Mouse (Mus musculus) urinary bladder, postnatal 4 days (tissue): ENCODE measurements around the gene Bmf.
A peak's percentile ranks its signal among the peaks of the same experiment; 100 is the strongest.
"Not testable (repeated sequence)": the region's sequence is repeated elsewhere in the genome, so short reads cannot be mapped to it uniquely, and the experiment has no call there.

ENCODE experiments used
- DNase-seq, 2 experiments: peaks; one replicate each; pipeline ENCODE4 v3.0.0; 2021 to 2022; ENCODE audit warnings: low spot score in 2 of 2

The Bmf gene

DNA sequence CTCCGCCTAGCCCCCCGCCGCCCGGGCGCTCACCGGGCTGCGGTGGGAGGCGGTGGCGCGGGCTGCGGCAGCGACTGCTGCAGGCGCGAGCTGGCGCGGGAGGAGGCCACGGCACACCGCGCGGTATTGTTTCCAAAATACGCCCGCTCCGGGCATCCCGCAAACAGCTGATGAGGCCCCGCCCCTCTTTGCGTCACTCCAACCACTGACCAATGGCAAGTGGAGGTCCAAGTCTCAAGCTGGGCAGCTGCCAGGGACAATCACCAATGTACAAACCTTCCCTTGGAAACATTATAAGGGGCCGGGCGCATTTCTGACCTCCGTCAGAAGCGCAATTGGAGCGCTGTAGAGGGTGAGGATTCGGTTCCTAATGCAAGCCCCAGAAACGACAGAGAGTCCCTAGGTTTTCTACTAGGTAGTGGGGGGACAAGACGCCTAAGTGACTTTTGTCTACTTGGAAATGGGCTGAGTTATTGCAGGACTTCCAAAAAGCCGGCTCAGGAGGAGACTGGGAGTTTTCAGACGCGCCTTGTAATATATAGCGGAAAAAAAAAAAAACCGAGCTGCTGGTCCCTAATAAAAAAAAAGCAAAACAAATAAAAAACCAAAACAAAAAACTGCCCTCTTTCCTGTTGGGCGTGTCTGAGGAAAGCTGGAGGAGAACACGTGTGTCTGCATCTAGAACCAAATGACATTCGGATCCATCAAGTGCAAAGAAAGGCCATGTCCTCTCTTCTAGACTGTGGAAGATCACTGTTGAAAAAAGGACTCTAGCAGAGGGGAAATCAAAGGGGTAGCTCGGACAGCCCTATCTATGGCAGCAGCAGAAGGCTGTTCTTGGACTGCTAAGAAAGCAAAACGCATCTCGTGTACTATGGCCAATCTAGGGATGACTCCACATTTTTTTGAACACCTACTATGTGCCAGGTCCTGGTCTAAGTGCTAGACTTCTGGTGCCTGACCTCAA is at the start of gene Bmf:
Gene Bmf (minus strand): TSS at position 181 of the 967 bp plus-strand sequence.
- peak; percentile 97 to 99 for DNase-seq

DNA sequence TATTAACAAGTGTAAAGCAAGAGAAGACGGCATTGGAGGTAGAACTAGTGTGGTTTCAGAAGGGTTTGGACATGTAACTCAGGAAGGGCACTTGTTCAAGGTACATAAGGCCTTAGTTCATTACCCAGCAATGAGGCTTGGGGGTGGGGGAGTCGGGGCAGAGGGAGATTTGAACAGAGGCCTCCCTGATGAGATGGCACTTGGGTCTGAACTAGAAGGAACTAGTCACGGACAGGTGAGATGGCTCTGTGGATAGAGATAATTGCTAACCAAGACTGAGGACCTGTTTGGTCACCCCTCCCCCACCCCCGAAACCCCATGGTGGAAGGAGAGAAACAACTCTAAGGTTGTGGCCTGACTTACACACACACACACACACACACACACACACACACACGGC is 49.6 kb upstream of the Bmf start:
- no peak for DNase-seq

DNA sequence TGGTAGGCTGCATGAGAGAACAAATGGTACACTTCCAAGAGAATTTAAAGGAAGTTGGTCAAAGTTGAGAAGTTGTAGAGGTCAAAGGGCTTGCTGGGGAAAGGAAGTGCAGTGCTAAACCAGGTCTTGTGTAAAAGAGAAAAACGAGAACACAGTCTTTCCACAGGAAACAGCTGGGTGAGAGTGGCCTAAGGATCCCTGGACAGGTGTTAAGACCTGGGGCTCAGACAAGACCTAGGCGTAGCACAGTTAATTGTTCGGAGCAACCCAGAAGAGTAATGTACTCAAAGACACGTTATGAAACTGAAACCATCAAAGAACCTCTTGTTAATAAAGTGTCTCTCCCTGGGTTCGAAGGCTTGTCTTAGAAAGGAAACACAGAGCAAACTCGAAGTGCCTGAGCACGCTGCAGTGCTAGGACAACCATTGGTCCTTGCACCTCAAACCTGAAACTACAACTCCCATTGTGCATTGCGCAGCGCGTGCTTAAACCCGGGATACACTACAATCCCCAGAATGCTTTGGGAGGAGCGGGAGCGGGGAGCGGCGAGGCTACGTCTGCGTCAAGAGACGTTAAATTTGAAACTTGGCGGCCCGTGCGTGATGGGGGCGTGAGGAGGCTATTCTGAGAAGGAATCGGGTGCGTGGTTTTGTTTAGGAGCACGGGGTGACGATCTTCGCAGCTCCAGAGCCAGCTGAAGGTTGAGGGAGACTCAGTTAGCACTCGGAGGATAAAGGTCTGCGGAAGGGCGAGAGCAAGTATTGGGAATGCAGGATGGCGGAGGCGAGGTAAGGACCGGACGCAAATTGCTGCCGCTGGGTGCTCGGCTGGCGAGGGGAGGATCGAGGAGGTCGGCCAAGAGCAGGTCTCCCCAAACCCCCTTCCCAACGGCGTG is 48.4 kb upstream of the Bmf start, which contains the start of gene Bub1b:
Gene Bub1b (plus strand): TSS at position 539 of the 896 bp plus-strand sequence.
- peak; percentile 81 to 90 for DNase-seq

DNA sequence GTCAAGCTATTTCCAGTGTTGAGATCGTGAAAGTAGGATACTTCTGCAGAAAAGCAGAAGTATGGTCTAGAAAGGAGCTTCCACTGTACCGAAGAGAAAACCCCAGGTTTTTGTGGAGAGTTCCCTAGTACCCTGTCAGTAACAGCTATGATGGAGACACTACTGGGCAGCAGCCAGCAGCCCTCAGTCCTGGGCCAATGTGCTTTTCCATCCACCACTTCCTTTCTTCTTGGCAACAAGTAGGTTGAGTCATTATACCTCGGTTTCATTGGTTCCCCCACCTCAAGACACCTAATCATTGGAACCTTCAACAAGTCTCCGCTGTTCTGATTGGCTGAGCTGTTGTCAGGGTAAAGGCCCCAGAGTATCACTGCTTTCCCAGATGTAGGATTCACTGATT is 41.6 kb upstream of the Bmf start:
- DNase-seq, result no peak

DNA sequence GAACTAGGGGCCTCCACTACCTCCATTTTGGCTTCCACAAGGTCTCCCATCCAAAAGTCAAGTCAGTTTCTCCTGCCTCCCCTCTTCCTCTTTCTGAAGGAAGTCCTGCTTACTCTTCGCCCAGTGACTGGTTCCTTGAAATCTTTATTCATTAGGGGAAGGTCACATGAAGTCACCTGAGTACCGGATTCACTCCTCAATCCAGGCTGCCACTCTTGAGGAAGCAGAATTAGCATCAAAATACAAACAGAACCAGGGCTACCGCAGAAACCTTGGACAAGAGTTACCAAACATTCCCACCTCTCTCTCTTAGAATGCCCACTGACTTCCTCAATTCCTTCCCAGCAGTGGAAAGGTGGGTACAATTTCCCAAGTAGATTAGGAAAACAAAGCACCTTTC is 38.2 kb upstream of the Bmf start:
- no peak for DNase-seq

DNA sequence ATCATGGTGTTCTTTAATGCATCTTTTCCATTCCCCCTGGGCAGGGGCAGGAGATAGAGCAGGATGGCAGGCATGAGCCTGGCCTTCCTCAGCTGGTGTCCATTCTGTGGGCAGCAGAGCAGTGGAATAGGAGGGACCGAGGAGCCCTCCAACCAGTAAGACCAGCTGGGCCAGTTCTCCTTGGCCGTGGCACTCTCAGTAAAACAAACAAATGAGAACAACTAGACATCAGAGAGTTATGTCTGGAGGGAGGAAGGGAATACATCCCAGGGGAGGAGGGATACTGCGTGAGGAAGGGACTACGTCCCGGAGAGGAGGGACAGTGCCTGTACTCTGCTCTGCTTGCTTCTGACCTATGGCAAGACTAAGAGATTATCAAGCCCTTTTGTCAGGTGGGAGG is 36.5 kb upstream of the Bmf start:
- no peak for DNase-seq

DNA sequence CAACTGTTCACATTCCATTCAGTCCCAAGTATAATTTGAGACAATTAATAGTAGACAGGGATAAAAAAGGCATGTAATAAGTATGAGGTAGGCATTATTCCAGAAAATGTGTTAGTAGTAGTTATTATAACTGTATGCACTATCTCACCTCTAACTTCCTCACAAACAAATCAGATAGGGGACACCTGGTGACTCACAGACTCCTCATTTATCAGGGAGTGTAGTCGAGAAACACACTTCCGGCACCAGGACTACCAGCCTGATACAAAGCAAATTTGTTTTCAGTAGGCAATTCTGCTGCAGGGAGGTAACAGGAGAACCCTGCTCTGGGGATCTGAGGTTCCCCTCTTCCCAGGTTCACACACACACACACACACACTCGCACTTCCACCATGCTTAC is 23.6 kb upstream of the Bmf start:
- DNase-seq, result no peak

DNA sequence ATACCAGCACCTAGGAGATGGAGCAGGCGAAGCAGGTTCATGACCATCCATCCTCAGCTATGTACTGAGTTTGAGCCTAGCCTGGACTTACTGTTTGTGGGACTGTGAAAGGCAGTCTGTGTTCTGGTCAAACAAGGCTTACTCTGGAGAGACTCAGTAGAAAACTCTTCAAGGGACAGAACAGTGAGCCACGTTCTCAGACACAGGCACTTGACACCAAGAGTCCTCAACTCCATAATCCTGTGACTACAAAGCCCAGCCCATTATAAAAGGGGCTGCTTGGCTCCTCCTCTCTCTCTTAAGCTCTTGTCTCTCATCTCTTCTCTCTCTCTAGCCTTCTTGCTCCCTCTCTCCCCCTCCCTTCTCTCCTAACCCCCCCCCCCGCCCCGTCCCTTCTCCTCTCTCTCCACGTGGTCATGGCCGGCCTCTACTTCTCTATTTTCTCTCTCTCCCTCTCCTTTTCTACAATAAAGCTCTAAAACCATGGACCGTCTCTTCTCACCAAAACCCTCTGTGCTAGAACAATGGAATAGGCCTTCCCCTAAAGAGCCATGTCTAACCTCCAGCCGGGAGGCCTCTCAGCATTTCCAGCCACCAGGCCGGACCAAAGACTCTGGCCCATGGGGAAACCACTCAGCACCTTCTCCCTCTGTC is 22.8 kb upstream of the Bmf start:
- DNase-seq, result no peak

DNA sequence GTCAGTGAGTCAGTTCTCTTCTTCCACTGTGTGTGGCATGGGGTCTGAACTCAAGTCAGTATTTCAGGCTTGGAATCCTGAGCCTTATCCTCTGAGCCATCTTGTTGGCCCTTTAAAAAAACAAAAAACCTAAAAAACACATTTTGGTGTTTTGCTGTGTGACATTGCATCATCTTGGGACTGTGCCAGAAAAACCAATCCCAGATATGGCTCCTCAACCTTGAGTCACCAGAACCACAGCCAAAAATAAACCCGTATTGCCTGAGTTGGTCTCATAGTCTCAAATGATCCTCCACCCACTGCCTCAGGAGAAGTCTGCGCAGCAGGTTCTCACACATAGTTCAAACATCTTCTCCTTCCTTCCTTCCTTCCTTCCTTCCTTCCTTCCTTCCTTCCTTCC is 21.5 kb upstream of the Bmf start:
- no peak for DNase-seq

DNA sequence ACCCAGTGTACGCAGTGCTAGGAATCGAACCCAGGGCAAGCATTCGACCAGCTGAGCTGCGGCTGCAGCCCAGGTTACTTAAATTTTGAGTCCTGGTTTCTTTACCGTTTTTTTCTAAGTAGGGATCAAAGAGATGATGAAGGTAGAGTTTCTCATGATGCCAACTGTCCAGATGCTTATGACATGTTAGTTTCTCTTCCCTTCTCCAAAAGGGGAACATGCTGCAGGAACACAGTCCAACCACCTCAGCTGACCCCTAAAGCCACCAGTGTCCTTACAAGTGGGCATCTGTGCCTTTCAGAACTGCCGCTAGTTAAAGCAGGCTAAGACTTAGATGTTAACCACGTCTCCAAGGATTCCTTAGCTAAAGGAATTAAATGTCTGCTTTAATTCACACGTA is 17.7 kb upstream of the Bmf start:
- DNase-seq, result no peak

DNA sequence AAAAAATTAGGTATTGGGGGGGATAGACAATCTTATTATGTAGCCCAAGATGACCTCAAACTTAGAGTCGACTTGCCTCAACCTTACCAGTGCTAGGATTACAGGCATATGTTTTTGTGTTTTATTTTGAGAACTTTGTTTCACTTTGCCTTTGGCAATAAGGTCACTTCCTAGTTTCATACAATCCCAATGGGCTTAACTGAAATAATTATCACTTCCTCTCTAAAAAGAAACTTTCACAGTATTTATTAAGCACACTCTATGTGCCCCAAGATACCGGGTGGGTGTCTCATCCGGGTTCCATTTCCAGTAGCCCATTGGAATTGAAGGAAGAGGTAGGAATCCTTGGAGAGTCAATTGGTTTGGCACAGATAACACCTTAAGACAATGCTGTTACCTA is 12.9 kb upstream of the Bmf start:
- DNase-seq, result no peak

DNA sequence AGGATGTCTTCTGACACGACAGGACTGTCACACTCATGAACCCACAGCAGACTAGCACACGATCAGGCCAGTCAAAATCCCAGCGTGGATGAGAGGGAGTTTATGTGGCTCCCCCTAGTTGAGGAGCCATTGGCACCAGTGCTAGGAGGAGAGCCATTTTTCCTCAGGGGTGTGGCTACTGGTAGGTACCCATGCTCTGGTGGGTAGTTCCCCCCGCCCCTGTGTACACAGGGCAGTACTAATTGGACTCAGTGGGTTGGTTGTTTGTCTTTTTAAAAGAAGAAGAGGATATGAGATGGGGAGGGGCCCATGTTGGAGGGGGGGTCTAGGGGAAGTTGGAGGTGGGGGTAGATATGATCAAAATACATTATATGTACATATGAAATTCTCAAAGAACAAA is 12.5 kb upstream of the Bmf start:
- DNase-seq, result no peak

DNA sequence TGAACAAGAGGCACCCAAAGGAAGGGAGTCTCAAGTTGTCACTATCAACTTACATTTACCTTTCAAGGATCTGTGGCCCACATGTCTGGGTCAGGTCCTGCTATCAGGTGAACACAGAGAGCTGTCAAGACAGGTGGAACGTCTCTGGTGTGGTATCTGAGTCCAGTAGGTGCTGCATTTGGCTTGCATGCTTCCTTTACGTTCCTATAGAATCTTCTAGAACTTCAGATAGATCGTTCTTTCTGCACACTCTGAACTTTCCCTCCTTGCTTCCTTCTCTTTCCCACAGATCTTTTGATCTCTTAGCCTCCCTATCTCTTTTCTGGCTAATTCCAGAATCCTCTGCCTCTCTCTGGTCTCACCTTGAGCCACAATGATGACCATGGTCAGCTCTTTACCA is 8.9 kb upstream of the Bmf start:
- DNase-seq, result no peak

DNA sequence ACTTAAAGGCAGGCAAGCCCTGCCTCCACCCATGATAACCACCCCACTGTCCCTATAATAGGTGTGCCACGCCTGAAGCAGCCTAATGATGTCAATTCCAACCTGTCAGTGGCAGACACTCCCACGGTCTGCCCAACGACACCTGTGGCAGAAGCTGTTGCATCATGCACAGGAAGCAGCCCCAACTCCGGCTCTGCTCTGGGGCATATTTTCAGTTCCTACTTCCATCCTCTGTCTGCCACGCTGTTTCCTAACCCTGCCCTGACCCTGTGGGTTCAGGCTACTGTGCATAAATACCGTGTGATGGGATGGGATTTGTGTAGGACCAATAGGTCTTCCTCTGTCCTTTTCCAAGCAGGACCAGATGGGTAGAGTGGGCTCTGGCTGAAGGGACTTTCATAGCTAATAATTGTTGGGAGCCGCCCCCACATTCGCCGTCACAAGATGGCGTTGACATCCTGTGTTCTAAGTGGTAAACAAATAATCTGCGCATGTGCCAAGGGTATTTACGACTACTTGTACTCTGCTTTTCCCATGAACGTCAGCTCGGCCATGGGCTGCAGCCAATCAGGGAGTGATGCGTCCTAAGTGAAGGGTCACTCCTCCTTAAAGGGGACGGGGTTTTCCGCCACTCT is 5.0 kb upstream of the Bmf start:
- not testable (repeated sequence) for DNase-seq

DNA sequence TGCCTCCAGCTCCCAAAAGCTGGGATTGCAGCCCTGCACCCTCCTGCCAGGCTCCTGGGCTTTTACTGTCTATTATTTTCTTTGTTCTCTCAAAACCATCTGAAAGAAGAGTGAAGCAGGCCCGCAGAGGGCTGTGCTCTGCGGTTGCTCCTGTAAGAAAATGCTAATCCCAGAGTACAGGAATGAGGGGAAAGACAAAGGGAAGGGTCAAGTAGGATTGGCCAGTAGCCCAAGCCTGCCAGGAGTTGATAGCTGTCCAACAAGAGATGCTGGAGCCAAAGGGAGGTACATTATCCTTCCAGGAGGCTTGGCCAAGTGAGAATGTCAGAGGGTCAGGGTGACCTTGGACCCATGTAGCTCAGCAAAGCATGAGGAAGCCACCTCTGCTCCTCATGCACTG is 2.1 kb upstream of the Bmf start:
- no peak for DNase-seq

DNA sequence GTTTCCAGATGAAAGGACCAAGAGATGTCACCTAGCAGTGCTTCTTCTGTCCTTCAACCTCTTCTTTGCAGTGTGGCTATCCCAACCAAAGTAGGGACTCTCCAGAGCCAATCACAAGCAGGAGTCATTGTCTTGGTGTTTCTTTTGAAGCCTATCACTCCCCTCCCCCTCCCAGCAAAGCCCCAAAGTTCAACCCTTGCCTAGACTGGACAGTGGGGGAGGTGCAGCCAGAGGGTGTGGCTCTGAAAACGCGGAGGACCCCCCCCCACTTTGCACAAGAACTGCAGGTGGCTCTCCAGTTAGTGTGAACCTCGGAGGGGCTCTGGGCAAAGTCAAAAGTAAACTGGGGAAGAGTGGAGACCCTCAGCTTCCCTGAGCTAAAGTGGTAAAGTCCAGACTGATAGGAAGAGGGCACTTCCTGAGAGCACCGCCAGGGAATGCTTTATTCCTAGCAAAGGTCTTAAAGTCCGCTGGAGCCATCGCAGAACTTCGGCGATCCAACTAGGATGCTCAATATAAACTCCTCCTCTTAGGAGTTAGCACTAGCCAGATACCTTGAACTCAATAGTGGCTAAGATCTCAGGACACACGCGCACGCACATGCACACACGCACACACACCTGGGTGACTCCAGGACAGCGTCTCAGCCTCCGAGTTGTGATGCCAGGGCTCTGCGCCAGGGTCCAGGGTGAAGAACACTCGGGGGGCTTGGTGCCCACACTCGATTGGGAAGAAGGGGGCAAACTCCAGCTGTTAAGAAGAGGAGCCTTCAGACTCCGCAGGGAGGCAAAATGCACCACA is 866 bp downstream of the Bmf start:
- DNase-seq, result no peak

DNA sequence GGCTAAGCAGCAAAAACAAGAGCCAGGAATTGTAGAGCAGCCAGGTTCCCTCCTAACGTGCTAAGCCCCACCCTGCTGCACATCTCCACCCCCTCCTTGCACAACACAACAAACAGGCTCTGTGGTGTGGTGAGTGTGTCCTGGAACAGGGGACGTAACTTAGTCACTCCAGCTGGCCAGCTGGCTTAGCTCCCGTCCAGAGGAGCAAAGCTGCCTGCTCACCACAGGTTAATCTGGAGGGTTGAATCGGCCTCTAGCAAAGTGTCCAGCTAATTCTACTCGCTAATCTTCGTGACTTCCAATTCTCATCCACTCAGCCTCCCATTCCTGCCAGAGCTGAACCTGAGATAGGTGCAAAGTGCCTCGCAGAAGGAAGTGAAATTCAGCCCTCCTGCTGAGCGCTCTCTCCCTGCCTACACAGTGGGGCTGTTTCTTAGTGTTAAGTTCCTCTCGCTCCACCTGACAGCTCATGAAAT is 1.9 kb downstream of the Bmf start:
- peak in 1 of 2 experiments; percentile 44 for DNase-seq

DNA sequence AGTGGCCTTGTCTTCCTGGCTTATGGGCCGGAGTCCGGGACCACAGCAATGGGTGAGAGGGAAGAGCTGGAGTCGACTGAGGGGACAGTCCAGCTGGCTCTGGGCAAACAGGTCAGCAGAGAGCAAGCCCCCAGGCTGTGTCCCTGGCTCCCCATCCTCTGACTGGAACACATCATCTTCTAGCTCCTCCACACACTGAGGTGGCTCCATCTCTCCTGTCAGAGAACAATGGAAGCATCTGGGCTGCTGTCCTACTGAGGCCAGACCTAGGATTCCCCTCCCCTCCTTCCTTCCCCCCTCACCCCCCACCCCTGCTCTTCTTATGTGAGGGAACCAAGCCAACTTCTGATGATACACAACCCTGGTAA is 2.7 kb downstream of the Bmf start:
- DNase-seq, result no peak

DNA sequence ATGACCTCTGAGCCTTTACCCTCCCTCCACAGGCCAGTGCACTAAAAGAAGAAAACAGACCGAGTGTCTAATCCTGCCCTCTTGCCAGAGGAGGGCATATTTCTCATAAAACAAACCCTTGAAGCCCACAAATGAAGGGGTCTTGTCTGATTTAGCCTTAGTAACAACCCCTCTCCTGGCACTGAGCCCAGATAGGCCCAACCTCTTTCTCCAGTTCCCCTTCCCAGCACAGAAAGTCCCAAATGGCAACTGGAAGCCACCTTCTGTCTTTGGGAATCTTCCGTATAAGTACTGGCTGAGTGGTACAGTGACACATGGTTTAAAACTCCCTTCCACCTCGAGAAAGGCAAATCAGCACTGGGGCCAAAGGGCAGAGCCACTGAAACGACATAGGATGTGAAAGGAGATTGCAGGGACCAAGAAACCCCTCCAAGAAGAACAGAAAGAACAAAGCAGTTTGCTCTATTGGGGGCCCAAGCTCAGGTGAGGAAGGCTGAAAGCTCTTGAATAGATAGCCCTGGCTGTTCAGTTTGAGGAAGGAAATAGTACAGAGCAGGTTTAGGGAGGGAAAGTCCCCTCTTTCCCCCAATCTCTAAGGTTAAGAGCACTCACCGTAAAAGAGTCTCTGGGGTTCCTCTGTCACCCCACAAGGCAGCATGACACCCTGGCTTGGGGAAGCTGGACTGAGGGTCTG is 3.2 kb downstream of the Bmf start:
- no peak for DNase-seq
